Mouse (Mus musculus): ENCODE results near the gene Kcng4. TPM values are rescaled to one million over a fixed set of nuclear protein-coding genes. Genes with fewer than 3 reads are reported as not detected.

Kcng4 gene
- 1 to 10 TPM; 2.1 to 2.9 TPM for total RNA-seq (2021)
- long read RNA-seq, experiment 1, partial matches to known transcripts, result 1 of 6 reads
- long read RNA-seq, experiment 1, other reads (novel, unspliced or antisense), result 2 of 6 reads
- long read RNA-seq, experiment 2, partial matches to known transcripts, result 2 of 6 reads
- long read RNA-seq, experiment 2, other reads (novel, unspliced or antisense), result 3 of 6 reads

GRCm38 (mm10) chr8:119635378-119635777, at the start of gene Kcng4:
TSS of gene Kcng4 (minus strand) at chr8:119635680.
- no peak for DNase-seq (ENCODE audit: low spot score in 2 of 2)

GRCm38 (mm10) chr8:119679184-119679583, 43.7 kb upstream of the Kcng4 start:
- DNase-seq (ENCODE audit: low spot score in 2 of 2), result no peak

- no peak for DNase-seq (ENCODE audit: low spot score in 2 of 2)
These were observed 42.8 kb upstream of the Kcng4 start for GRCm38 (mm10) chr8:119678138-119678843.

- peak; percentile 89 to 94 for DNase-seq (ENCODE audit: low spot score in 2 of 2)
These were observed 40.9 kb upstream of the Kcng4 start for GRCm38 (mm10) chr8:119676389-119676788.

- DNase-seq (ENCODE audit: low spot score in 2 of 2), result no peak
These were observed 40.0 kb upstream of the Kcng4 start for GRCm38 (mm10) chr8:119675457-119675856.

- DNase-seq (ENCODE audit: low spot score in 2 of 2), result no peak
These were observed 38.6 kb upstream of the Kcng4 start for GRCm38 (mm10) chr8:119673976-119674555.

GRCm38 (mm10) chr8:119670419-119671091, 35.1 kb upstream of the Kcng4 start:
- no peak for DNase-seq (ENCODE audit: low spot score in 2 of 2)

GRCm38 (mm10) chr8:119669284-119669683, 33.8 kb upstream of the Kcng4 start:
- DNase-seq (ENCODE audit: low spot score in 2 of 2), result no peak

GRCm38 (mm10) chr8:119668447-119668846, 33.0 kb upstream of the Kcng4 start:
- no peak for DNase-seq (ENCODE audit: low spot score in 2 of 2)

- no peak for DNase-seq (ENCODE audit: low spot score in 2 of 2)
These were observed 30.9 kb upstream of the Kcng4 start, which contains the start of gene Wfdc1 for GRCm38 (mm10) chr8:119666219-119666951. TSS of gene Wfdc1 (plus strand) at chr8:119666365.

- DNase-seq (ENCODE audit: low spot score in 2 of 2), result no peak
These were observed 29.8 kb upstream of the Kcng4 start for GRCm38 (mm10) chr8:119665270-119665669.

- DNase-seq (ENCODE audit: low spot score in 2 of 2), result no peak
These were observed 28.0 kb upstream of the Kcng4 start for GRCm38 (mm10) chr8:119663440-119663839.

GRCm38 (mm10) chr8:119661892-119662291, 26.4 kb upstream of the Kcng4 start:
- no peak for DNase-seq (ENCODE audit: low spot score in 2 of 2)

GRCm38 (mm10) chr8:119661081-119661480, 25.6 kb upstream of the Kcng4 start:
- DNase-seq (ENCODE audit: low spot score in 2 of 2), result peak in 1 of 2 experiments; percentile 4

GRCm38 (mm10) chr8:119656709-119657464, 21.4 kb upstream of the Kcng4 start:
- DNase-seq (ENCODE audit: low spot score in 2 of 2), result no peak

GRCm38 (mm10) chr8:119651324-119651723, 15.8 kb upstream of the Kcng4 start:
- no peak for DNase-seq (ENCODE audit: low spot score in 2 of 2)

- DNase-seq (ENCODE audit: low spot score in 2 of 2), result no peak
These were observed 11.4 kb upstream of the Kcng4 start for GRCm38 (mm10) chr8:119646846-119647245.

- no peak for DNase-seq (ENCODE audit: low spot score in 2 of 2)
These were observed 10.7 kb upstream of the Kcng4 start for GRCm38 (mm10) chr8:119646197-119646596.

GRCm38 (mm10) chr8:119644981-119645597, 9.6 kb upstream of the Kcng4 start:
- no peak for DNase-seq (ENCODE audit: low spot score in 2 of 2)

- DNase-seq (ENCODE audit: low spot score in 2 of 2), result no peak
These were observed 9.0 kb upstream of the Kcng4 start for GRCm38 (mm10) chr8:119644429-119644960.
